Mouse (Mus musculus): ENCODE results near the gene Magel2. TPM values are rescaled to one million over a fixed set of nuclear protein-coding genes. Genes with fewer than 3 reads are reported as not detected.

Gene Magel2
- 4.2 and 4.3 TPM in 2 replicates for polyA plus RNA-seq (2016; fragmentation: Nextera tagmentation; extraction: Ambion mirVana)

GRCm38 (mm10) chr7:62376510-62377304, at the start of gene Magel2:
Gene Magel2, plus strand, starts transcription at chr7:62377010.
- Histone ChIP-seq H3K36me3 (no peaks in the 10 kb centered on the region), H3K4me3 (peak within 1 kb of the TSS; percentile 58), H3K27ac (peak within 1 kb of the TSS; percentile 70), H3K4me1 (peaks cover 4% of the 10 kb centered on the region), H3K27me3 (ENCODE audit: low read depth, poor library complexity, severe bottlenecking) (no peaks in the 10 kb centered on the region), H3K9me3 (replicated peaks) (peaks cover 11% of the 10 kb centered on the region; the same call in 1 of the 2 replicates)
- DNase-seq (ENCODE audit: low spot score) = peak; percentile 72
- 13% methylated on average over 31 of the region's 31 CpGs for WGBS

GRCm38 (mm10) chr7:62345411-62345810, 31.4 kb upstream of the Magel2 start:
- 32% methylated on average over 1 of the region's 1 CpGs for WGBS
- no peak for DNase-seq (ENCODE audit: low spot score)
- no peak overlapping the region for H3K27ac ChIP-seq

GRCm38 (mm10) chr7:62346269-62346668, 30.5 kb upstream of the Magel2 start, which contains the start of gene Ndn:
Gene Ndn, plus strand, starts transcription at chr7:62346569.
- no peak for DNase-seq (ENCODE audit: low spot score)
- WGBS = 59% methylated on average over 1 of the region's 1 CpGs
- H3K36me3 ChIP-seq = no peaks in the 10 kb centered on the region

More at GRCm38 (mm10) chr7:62345411-62345810, 31.4 kb upstream of the Magel2 start:
- Histone ChIP-seq H3K27me3 (ENCODE audit: low read depth, poor library complexity, severe bottlenecking) (no peaks in the 10 kb centered on the region), H3K4me1 (peaks cover 6% of the 10 kb centered on the region), H3K9me3 (replicated peaks) (no peaks in the 10 kb centered on the region; the same call in 1 of the 2 replicates), H3K36me3 (no peaks in the 10 kb centered on the region), H3K4me3 (no peak overlapping the region)

GRCm38 (mm10) chr7:62348106-62348803, 28.6 kb upstream of the Magel2 start:
- Histone ChIP-seq H3K36me3 (no peaks in the 10 kb centered on the region), H3K27ac (peak overlapping the region; percentile 84), H3K4me3 (peak overlapping the region; percentile 63), H3K9me3 (replicated peaks) (no peaks in the 10 kb centered on the region; the same call in 1 of the 2 replicates), H3K27me3 (ENCODE audit: low read depth, poor library complexity, severe bottlenecking) (no peaks in the 10 kb centered on the region), H3K4me1 (peaks cover 6% of the 10 kb centered on the region)
- 12% methylated on average over 42 of the region's 42 CpGs for WGBS
- DNase-seq (ENCODE audit: low spot score) = peak; percentile 81

More at GRCm38 (mm10) chr7:62346269-62346668, 30.5 kb upstream of the Magel2 start, which contains the start of gene Ndn:
- Histone ChIP-seq H3K4me3 (no peak within 1 kb of the TSS), H3K27me3 (ENCODE audit: low read depth, poor library complexity, severe bottlenecking) (no peaks in the 10 kb centered on the region), H3K27ac (no peak within 1 kb of the TSS), H3K4me1 (peaks cover 6% of the 10 kb centered on the region), H3K9me3 (replicated peaks) (no peaks in the 10 kb centered on the region; the same call in 1 of the 2 replicates)

- H3K27ac ChIP-seq = peak overlapping the region; percentile 84
- peak overlapping the region; percentile 63 for H3K4me3 ChIP-seq
- no peaks in the 10 kb centered on the region for H3K36me3 ChIP-seq
- no peaks in the 10 kb centered on the region for H3K27me3 ChIP-seq (ENCODE audit: low read depth, poor library complexity, severe bottlenecking)
- DNase-seq (ENCODE audit: low spot score) = peak; percentile 31
- H3K4me1 ChIP-seq = peaks cover 6% of the 10 kb centered on the region
- WGBS = 27% methylated on average over 17 of the region's 17 CpGs
- H3K9me3 ChIP-seq (replicated peaks) = no peaks in the 10 kb centered on the region; the same call in 1 of the 2 replicates
Observed at GRCm38 (mm10) chr7:62348804-62349190, 28.0 kb upstream of the Magel2 start.

GRCm38 (mm10) chr7:62351266-62351665, 25.5 kb upstream of the Magel2 start:
- 62% methylated on average over 8 of the region's 8 CpGs for WGBS

GRCm38 (mm10) chr7:62365039-62365636, 11.7 kb upstream of the Magel2 start:
- Histone ChIP-seq H3K4me1 (no peaks in the 10 kb centered on the region), H3K4me3 (no peak overlapping the region), H3K9me3 (replicated peaks) (no peaks in the 10 kb centered on the region; the same call in 1 of the 2 replicates), H3K27ac (no peak overlapping the region), H3K36me3 (no peaks in the 10 kb centered on the region), H3K27me3 (ENCODE audit: low read depth, poor library complexity, severe bottlenecking) (no peaks in the 10 kb centered on the region)
- no peak for DNase-seq (ENCODE audit: low spot score)
- WGBS = 61% methylated on average over 7 of the region's 7 CpGs

More at GRCm38 (mm10) chr7:62351266-62351665, 25.5 kb upstream of the Magel2 start:
- no peaks in the 10 kb centered on the region for H3K36me3 ChIP-seq
- no peak overlapping the region for H3K4me3 ChIP-seq
- H3K9me3 ChIP-seq (replicated peaks) = no peaks in the 10 kb centered on the region; the same call in 1 of the 2 replicates
- H3K4me1 ChIP-seq = peaks cover 6% of the 10 kb centered on the region
- DNase-seq (ENCODE audit: low spot score) = no peak
- H3K27me3 ChIP-seq (ENCODE audit: low read depth, poor library complexity, severe bottlenecking) = no peaks in the 10 kb centered on the region
- no peak overlapping the region for H3K27ac ChIP-seq

- H3K9me3 ChIP-seq (replicated peaks) = no peaks in the 10 kb centered on the region; the same call in 1 of the 2 replicates
- DNase-seq (ENCODE audit: low spot score) = no peak
- H3K27ac ChIP-seq = no peak overlapping the region
- WGBS = 86% methylated on average over 8 of the region's 8 CpGs
- H3K36me3 ChIP-seq = no peaks in the 10 kb centered on the region
- H3K4me1 ChIP-seq = no peaks in the 10 kb centered on the region
- H3K27me3 ChIP-seq (ENCODE audit: low read depth, poor library complexity, severe bottlenecking) = no peaks in the 10 kb centered on the region
- no peak overlapping the region for H3K4me3 ChIP-seq
Observed at GRCm38 (mm10) chr7:62366730-62367129, 10.1 kb upstream of the Magel2 start.

GRCm38 (mm10) chr7:62375658-62376057, 1.2 kb upstream of the Magel2 start:
- WGBS = 38% methylated on average over 4 of the region's 4 CpGs
- Histone ChIP-seq H3K36me3 (no peaks in the 10 kb centered on the region), H3K4me1 (peaks cover 4% of the 10 kb centered on the region), H3K4me3 (no peak overlapping the region), H3K27me3 (ENCODE audit: low read depth, poor library complexity, severe bottlenecking) (no peaks in the 10 kb centered on the region), H3K27ac (no peak overlapping the region), H3K9me3 (replicated peaks) (peaks cover 11% of the 10 kb centered on the region; the same call in 1 of the 2 replicates)
- no peak for DNase-seq (ENCODE audit: low spot score)

GRCm38 (mm10) chr7:62377313-62377712, 503 bp downstream of the Magel2 start:
- Histone ChIP-seq H3K36me3 (no peaks in the 10 kb centered on the region), H3K4me3 (peak overlapping the region; percentile 58), H3K27me3 (ENCODE audit: low read depth, poor library complexity, severe bottlenecking) (no peaks in the 10 kb centered on the region), H3K9me3 (replicated peaks) (peaks cover 11% of the 10 kb centered on the region; the same call in 1 of the 2 replicates), H3K27ac (peak overlapping the region; percentile 70), H3K4me1 (peaks cover 4% of the 10 kb centered on the region)
- 25% methylated on average over 14 of the region's 14 CpGs for WGBS
- DNase-seq (ENCODE audit: low spot score) = no peak

- no peak overlapping the region for H3K4me3 ChIP-seq
Observed at GRCm38 (mm10) chr7:62378529-62378928, 1.7 kb downstream of the Magel2 start.

GRCm38 (mm10) chr7:62382391-62382790, 5.6 kb downstream of the Magel2 start:
- DNase-seq (ENCODE audit: low spot score) = no peak
- peaks cover 4% of the 10 kb centered on the region for H3K4me1 ChIP-seq
- peaks cover 11% of the 10 kb centered on the region; the same call in 1 of the 2 replicates for H3K9me3 ChIP-seq (replicated peaks)
- H3K4me3 ChIP-seq = no peak overlapping the region
- no peaks in the 10 kb centered on the region for H3K36me3 ChIP-seq
- 2% methylated on average over 2 of the region's 2 CpGs for WGBS
- H3K27ac ChIP-seq = no peak overlapping the region
- H3K27me3 ChIP-seq (ENCODE audit: low read depth, poor library complexity, severe bottlenecking) = no peaks in the 10 kb centered on the region

More at GRCm38 (mm10) chr7:62378529-62378928, 1.7 kb downstream of the Magel2 start:
- no peak for DNase-seq (ENCODE audit: low spot score)
- Histone ChIP-seq H3K36me3 (no peaks in the 10 kb centered on the region), H3K27me3 (ENCODE audit: low read depth, poor library complexity, severe bottlenecking) (no peaks in the 10 kb centered on the region), H3K27ac (no peak overlapping the region), H3K4me1 (peaks cover 4% of the 10 kb centered on the region), H3K9me3 (replicated peaks) (peaks cover 11% of the 10 kb centered on the region; the same call in 1 of the 2 replicates)
- WGBS = 94% methylated on average over 9 of the region's 9 CpGs

All from limb, embryonic 10.5 days (tissue).